Mouse (Mus musculus): ENCODE measurements around the gene Prdm10. TPM values are rescaled to one million over a fixed set of nuclear protein-coding genes. Genes with fewer than 3 reads are reported as not detected.

The Prdm10 gene
- polyA plus RNA-seq, 1 experiment, result 9.6 TPM

GRCm38 (mm10) chr9:31332826-31333225 lies 52.5 kb downstream of the Prdm10 start:
- H3K27ac ChIP-seq (ENCODE audit: control insufficient read depth, insufficient read depth, low read depth, low read length, poor library complexity), result no peak overlapping the region
- no peaks in the 10 kb centered on the region for H3K4me1 ChIP-seq (ENCODE audit: control insufficient read depth, insufficient read depth, low read length)
- TF ChIP-seq POLR2A (IDR thresholded peaks at IDR 0.05; ENCODE audit: borderline replicate concordance, control insufficient read depth, low read depth, low read length) (no peak), CTCF (IDR thresholded peaks at IDR 0.05; ENCODE audit: control insufficient read depth, insufficient read depth, low read length) (no peak)
- H3K4me3 ChIP-seq (replicated peaks; ENCODE audit: control insufficient read depth, low read depth, low read length), result no peak overlapping the region

- Histone ChIP-seq H3K4me3 (replicated peaks; ENCODE audit: control insufficient read depth, low read depth, low read length) (no peak overlapping the region), H3K4me1 (ENCODE audit: control insufficient read depth, insufficient read depth, low read length) (no peaks in the 10 kb centered on the region), H3K27ac (ENCODE audit: control insufficient read depth, insufficient read depth, low read depth, low read length, poor library complexity) (no peak overlapping the region)
- 90% methylated on average over 6 of the region's 6 CpGs for WGBS
- TF ChIP-seq POLR2A (IDR thresholded peaks at IDR 0.05; ENCODE audit: borderline replicate concordance, control insufficient read depth, low read depth, low read length), result no peak
- TF ChIP-seq CTCF (IDR thresholded peaks at IDR 0.05; ENCODE audit: control insufficient read depth, insufficient read depth, low read length), result no peak
Measured at GRCm38 (mm10) chr9:31334991-31335390, 54.7 kb downstream of the Prdm10 start.

- TF ChIP-seq POLR2A (IDR thresholded peaks at IDR 0.05; ENCODE audit: borderline replicate concordance, control insufficient read depth, low read depth, low read length) (no peak), CTCF (IDR thresholded peaks at IDR 0.05; ENCODE audit: control insufficient read depth, insufficient read depth, low read length) (no peak)
- Histone ChIP-seq H3K4me3 (replicated peaks; ENCODE audit: control insufficient read depth, low read depth, low read length) (no peak overlapping the region), H3K27ac (ENCODE audit: control insufficient read depth, insufficient read depth, low read depth, low read length, poor library complexity) (no peak overlapping the region), H3K4me1 (ENCODE audit: control insufficient read depth, insufficient read depth, low read length) (no peaks in the 10 kb centered on the region)
- WGBS, result 89% methylated on average over 11 of the region's 11 CpGs
Measured at GRCm38 (mm10) chr9:31344289-31344831, 64.0 kb downstream of the Prdm10 start.

GRCm38 (mm10) chr9:31346575-31347080 lies 66.3 kb downstream of the Prdm10 start:
- no peak overlapping the region for H3K4me3 ChIP-seq (replicated peaks; ENCODE audit: control insufficient read depth, low read depth, low read length)
- no peaks in the 10 kb centered on the region for H3K4me1 ChIP-seq (ENCODE audit: control insufficient read depth, insufficient read depth, low read length)
- H3K27ac ChIP-seq (ENCODE audit: control insufficient read depth, insufficient read depth, low read depth, low read length, poor library complexity), result no peak overlapping the region
- 86% methylated on average over 15 of the region's 15 CpGs for WGBS
- TF ChIP-seq POLR2A (IDR thresholded peaks at IDR 0.05; ENCODE audit: borderline replicate concordance, control insufficient read depth, low read depth, low read length) (no peak), CTCF (IDR thresholded peaks at IDR 0.05; ENCODE audit: control insufficient read depth, insufficient read depth, low read length) (no peak)

- 80% methylated on average over 4 of the region's 4 CpGs for WGBS
- no peak for TF ChIP-seq CTCF (IDR thresholded peaks at IDR 0.05; ENCODE audit: control insufficient read depth, insufficient read depth, low read length)
- no peak for TF ChIP-seq POLR2A (IDR thresholded peaks at IDR 0.05; ENCODE audit: borderline replicate concordance, control insufficient read depth, low read depth, low read length)
- Histone ChIP-seq H3K27ac (ENCODE audit: control insufficient read depth, insufficient read depth, low read depth, low read length, poor library complexity) (no peak overlapping the region), H3K4me3 (replicated peaks; ENCODE audit: control insufficient read depth, low read depth, low read length) (no peak overlapping the region), H3K4me1 (ENCODE audit: control insufficient read depth, insufficient read depth, low read length) (no peaks in the 10 kb centered on the region; the same call in 1 of the 2 replicates)
Measured at GRCm38 (mm10) chr9:31348458-31348857, 68.1 kb downstream of the Prdm10 start.

- no peak for TF ChIP-seq POLR2A (IDR thresholded peaks at IDR 0.05; ENCODE audit: borderline replicate concordance, control insufficient read depth, low read depth, low read length)
- peak; percentile 96 for TF ChIP-seq CTCF (IDR thresholded peaks at IDR 0.05; ENCODE audit: control insufficient read depth, insufficient read depth, low read length)
- H3K4me3 ChIP-seq (replicated peaks; ENCODE audit: control insufficient read depth, low read depth, low read length), result no peak overlapping the region
- no peaks in the 10 kb centered on the region; the same call in 1 of the 2 replicates for H3K4me1 ChIP-seq (ENCODE audit: control insufficient read depth, insufficient read depth, low read length)
- H3K27ac ChIP-seq (ENCODE audit: control insufficient read depth, insufficient read depth, low read depth, low read length, poor library complexity), result no peak overlapping the region
- WGBS, result 68% methylated on average over 11 of the region's 11 CpGs
Measured at GRCm38 (mm10) chr9:31348915-31349314, 68.6 kb downstream of the Prdm10 start.

- 53% methylated on average over 2 of the region's 2 CpGs for WGBS
- TF ChIP-seq POLR2A (IDR thresholded peaks at IDR 0.05; ENCODE audit: borderline replicate concordance, control insufficient read depth, low read depth, low read length) (no peak), CTCF (IDR thresholded peaks at IDR 0.05; ENCODE audit: control insufficient read depth, insufficient read depth, low read length) (no peak)
- H3K27ac ChIP-seq (ENCODE audit: control insufficient read depth, insufficient read depth, low read depth, low read length, poor library complexity), result no peak overlapping the region
- H3K4me3 ChIP-seq (replicated peaks; ENCODE audit: control insufficient read depth, low read depth, low read length), result no peak overlapping the region
- H3K4me1 ChIP-seq (ENCODE audit: control insufficient read depth, insufficient read depth, low read length), result no peaks in the 10 kb centered on the region; the same call in 1 of the 2 replicates
Measured at GRCm38 (mm10) chr9:31352716-31353115, 72.4 kb downstream of the Prdm10 start.

GRCm38 (mm10) chr9:31353518-31353917 lies 73.2 kb downstream of the Prdm10 start:
- no peak for TF ChIP-seq CTCF (IDR thresholded peaks at IDR 0.05; ENCODE audit: control insufficient read depth, insufficient read depth, low read length)
- TF ChIP-seq POLR2A (IDR thresholded peaks at IDR 0.05; ENCODE audit: borderline replicate concordance, control insufficient read depth, low read depth, low read length), result no peak
- Histone ChIP-seq H3K4me1 (ENCODE audit: control insufficient read depth, insufficient read depth, low read length) (no peaks in the 10 kb centered on the region; the same call in 1 of the 2 replicates), H3K4me3 (replicated peaks; ENCODE audit: control insufficient read depth, low read depth, low read length) (no peak overlapping the region), H3K27ac (ENCODE audit: control insufficient read depth, insufficient read depth, low read depth, low read length, poor library complexity) (no peak overlapping the region)
- WGBS, result 90% methylated on average over 10 of the region's 10 CpGs
